8 mouse cellular contexts compared by ENCODE assay signal in genomic region chr15:27234770-27235169, GRCm38 (mm10).
DNase-seq lines count a peak whose midpoint lies in the region; ATAC-seq and TF ChIP-seq lines count a peak whose summit lies in the region.

No protein-coding gene starts in this region.

- peak; percentile 16 for DNase-seq in thymus, adult 2 months
- DNase-seq in thymus, adult 18-20 months = no peak
- peak; percentile 37 to 54 for DNase-seq in left cerebral cortex, postnatal 36 days (ENCODE audit: low spot score in 2 of 2)
- DNase-seq in neural tube, embryonic 10.5 days (ENCODE audit: extremely low spot score, low spot score) = peak; percentile 62
- DNase-seq in thymus, postnatal 14 days = peak; percentile 13

- peak; percentile 45; the same call in 1 of the 2 replicates for ATAC-seq in cerebellum, adult (ENCODE audit: insufficient number of reproducible peaks, low FRiP score, low TSS enrichment)
- peak; percentile 71 for ATAC-seq in forebrain, embryonic 15.5 days (replicated peaks)
- 0 out of 2 replicates have a peak, but pooled peaks have one; percentile 26 for ATAC-seq in intestine, embryonic 16.5 days

- H3K36me3 ChIP-seq in thymus, adult 2 months (ENCODE audit: control insufficient read depth, insufficient read depth, low read length) = no peaks in the 10 kb centered on the region
- H3K36me3 ChIP-seq in forebrain, embryonic 15.5 days = no peaks in the 10 kb centered on the region
- H3K36me3 ChIP-seq in intestine, embryonic 16.5 days (ENCODE audit: control insufficient read depth, insufficient read depth, low read length) = no peaks in the 10 kb centered on the region

- no peaks in the 10 kb centered on the region for H3K9me3 ChIP-seq in forebrain, embryonic 15.5 days
- H3K9me3 ChIP-seq in intestine, embryonic 16.5 days (ENCODE audit: control insufficient read depth, low read length) = no peaks in the 10 kb centered on the region

- no peak overlapping the region for H3K4me2 ChIP-seq in forebrain, embryonic 15.5 days (replicated peaks)
- H3K4me2 ChIP-seq in intestine, embryonic 16.5 days (ENCODE audit: low read depth, low read length) = no peak overlapping the region

- H3K27me3 ChIP-seq in thymus, adult 2 months (ENCODE audit: control insufficient read depth, insufficient read depth, low read length) = no peaks in the 10 kb centered on the region
- H3K27me3 ChIP-seq in forebrain, embryonic 15.5 days = no peaks in the 10 kb centered on the region
- H3K27me3 ChIP-seq in intestine, embryonic 16.5 days (replicated peaks; ENCODE audit: control insufficient read depth, insufficient read depth, low read length) = no peaks in the 10 kb centered on the region

- TF ChIP-seq CTCF in thymus, adult 2 months (IDR thresholded peaks at IDR 0.05; ENCODE audit: borderline replicate concordance, control insufficient read depth, extremely low read depth, insufficient read depth, low read length, poor library complexity) = no peak

- intact Hi-C loops in left cerebral cortex, postnatal 36 days (cut with DNase I) = loop anchor here (5.0 kb wide), 1 partner anchor 767 kb away; no protein-coding TSS in a partner anchor

- no peaks in the 10 kb centered on the region for H3K4me1 ChIP-seq in thymus, adult 2 months (replicated peaks; ENCODE audit: control insufficient read depth, insufficient read depth, low read length)
- no peaks in the 10 kb centered on the region for H3K4me1 ChIP-seq in forebrain, embryonic 15.5 days
- no peaks in the 10 kb centered on the region for H3K4me1 ChIP-seq in intestine, embryonic 16.5 days (ENCODE audit: control insufficient read depth, insufficient read depth, low read length)

- no peak overlapping the region for H3K27ac ChIP-seq in thymus, adult 2 months (ENCODE audit: control insufficient read depth, insufficient read depth, low read length)
- no peak overlapping the region for H3K27ac ChIP-seq in forebrain, embryonic 15.5 days (replicated peaks)
- H3K27ac ChIP-seq in intestine, embryonic 16.5 days (ENCODE audit: low read length) = no peak overlapping the region

- 24% methylated on average over 4 of the region's 4 CpGs for WGBS in thymus, adult 2 months
- WGBS in forebrain, embryonic 15.5 days = 14% methylated on average over 4 of the region's 4 CpGs
- 21% methylated on average over 4 of the region's 4 CpGs for WGBS in intestine, embryonic 16.5 days

- H3K4me3 ChIP-seq in thymus, adult 2 months (ENCODE audit: control insufficient read depth, insufficient read depth, low read length) = no peak overlapping the region
- H3K4me3 ChIP-seq in forebrain, embryonic 15.5 days = no peak overlapping the region
- H3K4me3 ChIP-seq in intestine, embryonic 16.5 days (ENCODE audit: low read length) = no peak overlapping the region

- no peak for TF ChIP-seq POLR2A in thymus, adult 2 months (IDR thresholded peaks at IDR 0.05; ENCODE audit: control insufficient read depth, extremely low read depth, insufficient read depth, low read length, poor library complexity)

- no peak overlapping the region for H3K9ac ChIP-seq in forebrain, embryonic 15.5 days (replicated peaks)
- H3K9ac ChIP-seq in intestine, embryonic 16.5 days (ENCODE audit: low read depth, low read length) = no peak overlapping the region

Comparison
In these comparisons a context has a peak if more than half of its experiments do, and no peak if none do; other contexts are left out.
1. DNase-seq: peak in thymus, adult 2 months (single experiment), left cerebral cortex, postnatal 36 days (2 of 2), neural tube, embryonic 10.5 days (single experiment) and thymus, postnatal 14 days (single experiment); none in thymus, adult 18-20 months (0 of 2).
2. Peak in every context shown above with its lines, with median percentiles within 50 percentile points of each other: ATAC-seq.